Mouse (Mus musculus) bone marrow macrophage, adult 2 months (primary cell): ENCODE measurements around the gene Arid4a.

Experiments used
- CTCF ChIP-seq: IDR thresholded peaks from 2 replicates; pipeline ENCODE4 v1.5.1; 2012; ENCODE audit warnings: low read depth, mild to moderate bottlenecking, low read length, moderate library complexity
- POLR2A ChIP-seq: IDR thresholded peaks from 2 replicates; pipeline ENCODE4 v1.6.1; 2012; ENCODE audit warnings: mild to moderate bottlenecking, low read depth, low read length, borderline replicate concordance

DNA sequence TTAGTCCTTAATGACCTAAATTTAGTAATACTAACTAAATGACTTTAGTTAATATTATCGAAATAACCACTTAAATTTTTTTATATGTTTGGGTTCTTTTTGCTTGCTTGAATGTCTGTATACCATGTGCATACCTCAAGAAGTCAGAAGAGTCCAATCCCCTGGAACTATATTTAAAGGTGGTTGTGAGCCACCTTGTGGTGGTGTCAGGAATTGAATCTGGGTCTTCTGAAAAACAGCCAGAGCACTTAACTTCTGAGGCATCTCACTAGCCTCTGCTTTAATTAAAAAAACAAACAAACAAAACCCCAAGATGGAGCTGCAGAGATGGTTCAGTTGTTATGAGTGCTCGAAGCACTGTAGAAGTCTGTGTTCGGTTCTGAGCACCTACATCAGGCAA, 131.9 kb downstream of the Arid4a start:
- no peak for TF ChIP-seq CTCF
- no peak for TF ChIP-seq POLR2A
